Mouse (Mus musculus) intestine, embryonic 15.5 days (tissue): ENCODE measurements around the gene Vapb. TPM values are rescaled to one million over a fixed set of nuclear protein-coding genes. Genes with fewer than 3 reads are reported as not detected.

Source experiments
- ATAC-seq: fragments of 200-750 bp; cut with Nextera tagmentation; 2 replicates; pipeline ENCODE4 v1.8.0; 2017; ENCODE audit warnings: moderate TSS enrichment, moderate library complexity
- H3K27ac ChIP-seq: fragments of 300-500 bp; sonication (generic); 2 replicates; pipeline ENCODE4 v1.5.1; 2015; ENCODE audit warnings: mild to moderate bottlenecking, inconsistent platforms
- H3K27me3 ChIP-seq: fragments of 300-500 bp; sonication (generic); replicated peaks from 2 replicates; pipeline ENCODE4 v1.6.1; 2015; ENCODE audit warnings: inconsistent platforms
- H3K36me3 ChIP-seq: fragments of 300-500 bp; sonication (generic); 2 replicates; pipeline ENCODE4 v1.6.1; 2015; ENCODE audit warnings: inconsistent platforms
- H3K4me1 ChIP-seq: fragments of 300-500 bp; sonication (generic); replicated peaks from 2 replicates; pipeline ENCODE4 v1.6.1; 2015; ENCODE audit warnings: inconsistent platforms
- H3K4me2 ChIP-seq: fragments of 300-500 bp; sonication (generic); replicated peaks from 2 replicates; pipeline ENCODE4 v1.6.1; 2015; ENCODE audit warnings: mild to moderate bottlenecking, inconsistent platforms
- H3K4me3 ChIP-seq: fragments of 300-500 bp; sonication (generic); replicated peaks from 2 replicates; pipeline ENCODE4 v1.5.1; 2015; ENCODE audit warnings: inconsistent platforms
- H3K9ac ChIP-seq: fragments of 300-500 bp; sonication (generic); 2 replicates; pipeline ENCODE4 v1.6.1; 2015; ENCODE audit warnings: inconsistent platforms
- H3K9me3 ChIP-seq: fragments of 300-500 bp; sonication (generic); 2 replicates; pipeline ENCODE4 v1.6.1; 2016; ENCODE audit warnings: inconsistent platforms
- WGBS: fragments of 180-500 bp; shearing (Covaris S2); methylation state at CpG from one replicate; pipeline ENCODE4 v1.1.7; 2015; 5-methylcytosine and 5-hydroxymethylcytosine counted together
- polyA plus RNA-seq: library from polyadenylated mRNA; unstranded; fragments of >200 nt; fragmentation: Nextera tagmentation; extraction: Ambion mirVana; gene quantifications from 2 replicates; pipeline ENCODE4 v1.2.1, GENCODE M21; 2015

Vapb gene
- polyA plus RNA-seq, 1 experiment from 2014 or later = 13.3 TPM

DNA sequence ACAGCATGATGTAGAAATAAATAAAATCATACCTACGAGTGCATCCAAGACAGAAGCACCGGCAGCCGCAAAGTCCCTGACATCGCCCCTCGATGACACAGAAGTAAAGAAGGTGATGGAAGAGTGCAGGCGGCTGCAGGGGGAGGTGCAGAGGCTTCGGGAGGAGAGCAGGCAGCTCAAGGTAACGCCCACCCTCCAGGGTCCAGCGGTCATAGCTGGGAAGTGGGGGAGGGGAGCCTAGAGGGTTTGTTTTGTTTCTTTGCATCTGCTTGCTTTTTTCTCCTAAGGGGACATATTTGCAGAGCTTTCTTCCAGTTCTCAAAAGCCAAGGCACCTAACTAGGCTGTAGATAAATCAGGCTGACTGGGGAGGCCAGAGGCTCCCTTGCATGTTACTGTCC is 38.8 kb downstream of the Vapb start:
- H3K36me3 ChIP-seq = peaks cover 11% of the 10 kb centered on the region; the same call in 1 of the 2 replicates
- no peak overlapping the region for H3K27ac ChIP-seq
- H3K4me3 ChIP-seq = no peak overlapping the region
- H3K4me2 ChIP-seq = no peak overlapping the region
- no peak overlapping the region for H3K9ac ChIP-seq
- no peaks in the 10 kb centered on the region for H3K27me3 ChIP-seq
- no peaks in the 10 kb centered on the region; the same call in 1 of the 2 replicates for H3K4me1 ChIP-seq
- WGBS = 28% methylated on average over 9 of the region's 9 CpGs
- no peaks in the 10 kb centered on the region for H3K9me3 ChIP-seq
- ATAC-seq = no peak

DNA sequence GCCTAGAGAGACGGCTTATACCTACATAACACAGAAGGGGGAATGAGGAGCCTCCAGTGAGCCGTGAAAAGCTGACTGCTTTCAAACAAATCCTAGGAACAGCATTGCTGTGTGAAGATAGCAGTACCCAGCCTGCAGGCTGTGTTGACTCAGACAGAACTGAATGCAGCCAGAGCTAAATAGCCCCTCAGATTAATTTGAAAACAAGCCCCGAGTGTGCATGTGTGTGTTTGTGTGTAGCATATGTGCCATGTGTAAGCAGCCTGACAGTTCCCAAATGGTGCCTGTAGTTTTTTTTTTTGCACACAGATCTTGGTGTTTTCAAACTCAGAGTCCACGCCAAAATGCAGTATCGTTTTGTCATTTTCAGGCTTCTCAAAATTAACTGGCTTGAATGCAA is 43.6 kb downstream of the Vapb start:
- no peaks in the 10 kb centered on the region for H3K4me1 ChIP-seq
- peaks cover 17% of the 10 kb centered on the region for H3K36me3 ChIP-seq
- no peak overlapping the region for H3K27ac ChIP-seq
- H3K9ac ChIP-seq = no peak overlapping the region
- no peak for ATAC-seq
- no peak overlapping the region for H3K4me3 ChIP-seq
- H3K4me2 ChIP-seq = no peak overlapping the region
- H3K27me3 ChIP-seq = no peaks in the 10 kb centered on the region
- WGBS = 65% methylated on average over 5 of the region's 5 CpGs
- H3K9me3 ChIP-seq = no peaks in the 10 kb centered on the region

DNA sequence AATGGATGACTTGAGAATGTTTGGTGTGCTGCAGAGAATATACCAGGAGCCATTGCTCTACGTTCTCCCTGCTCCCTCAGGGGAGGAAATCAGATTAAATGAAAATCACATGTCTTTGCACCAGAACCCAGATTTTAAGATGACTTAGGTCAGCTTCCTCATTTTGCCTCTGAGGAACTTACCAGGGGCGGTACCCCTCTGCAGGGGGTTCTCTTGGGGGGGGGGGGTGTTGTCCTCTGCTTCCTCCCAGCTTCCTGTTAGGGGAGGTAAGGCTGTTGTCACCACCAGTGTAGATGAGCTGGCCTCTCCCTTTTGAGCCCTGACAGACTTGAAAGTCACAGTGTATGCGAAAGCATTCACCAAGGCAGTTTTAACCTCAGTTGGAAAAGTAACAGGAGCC is 47.1 kb downstream of the Vapb start:
- Histone ChIP-seq H3K4me1 (peaks cover 1% of the 10 kb centered on the region), H3K9ac (no peak overlapping the region), H3K9me3 (no peaks in the 10 kb centered on the region), H3K27ac (no peak overlapping the region), H3K27me3 (no peaks in the 10 kb centered on the region), H3K4me2 (no peak overlapping the region), H3K4me3 (no peak overlapping the region), H3K36me3 (peaks cover 6% of the 10 kb centered on the region; the same call in 1 of the 2 replicates)
- ATAC-seq = no peak
- 77% methylated on average over 3 of the region's 3 CpGs for WGBS

DNA sequence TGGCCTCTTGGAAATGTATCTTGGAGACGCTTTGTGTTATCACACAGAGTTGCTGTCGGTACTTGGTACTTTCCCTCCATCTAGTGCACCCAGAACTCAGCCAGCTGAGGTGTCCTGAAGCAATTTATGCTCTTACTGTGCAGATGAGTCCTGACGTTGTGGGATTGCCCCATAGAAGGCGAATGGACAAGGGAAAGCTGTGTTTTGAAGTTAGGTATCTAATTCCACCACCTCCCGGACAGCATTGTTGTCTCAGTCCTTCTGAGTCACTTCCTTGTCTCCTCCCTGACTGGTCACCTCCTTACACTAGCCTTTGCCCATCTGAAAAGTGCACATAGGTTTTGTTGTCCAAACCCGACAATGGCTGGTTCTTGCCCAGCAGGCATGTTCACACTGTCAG is 47.6 kb downstream of the Vapb start:
- Histone ChIP-seq H3K9me3 (no peaks in the 10 kb centered on the region), H3K4me3 (no peak overlapping the region), H3K4me1 (peaks cover 6% of the 10 kb centered on the region), H3K27ac (no peak overlapping the region), H3K9ac (no peak overlapping the region), H3K4me2 (no peak overlapping the region), H3K27me3 (no peaks in the 10 kb centered on the region), H3K36me3 (peaks cover 6% of the 10 kb centered on the region; the same call in 1 of the 2 replicates)
- WGBS = 67% methylated on average over 6 of the region's 6 CpGs
- no peak for ATAC-seq

DNA sequence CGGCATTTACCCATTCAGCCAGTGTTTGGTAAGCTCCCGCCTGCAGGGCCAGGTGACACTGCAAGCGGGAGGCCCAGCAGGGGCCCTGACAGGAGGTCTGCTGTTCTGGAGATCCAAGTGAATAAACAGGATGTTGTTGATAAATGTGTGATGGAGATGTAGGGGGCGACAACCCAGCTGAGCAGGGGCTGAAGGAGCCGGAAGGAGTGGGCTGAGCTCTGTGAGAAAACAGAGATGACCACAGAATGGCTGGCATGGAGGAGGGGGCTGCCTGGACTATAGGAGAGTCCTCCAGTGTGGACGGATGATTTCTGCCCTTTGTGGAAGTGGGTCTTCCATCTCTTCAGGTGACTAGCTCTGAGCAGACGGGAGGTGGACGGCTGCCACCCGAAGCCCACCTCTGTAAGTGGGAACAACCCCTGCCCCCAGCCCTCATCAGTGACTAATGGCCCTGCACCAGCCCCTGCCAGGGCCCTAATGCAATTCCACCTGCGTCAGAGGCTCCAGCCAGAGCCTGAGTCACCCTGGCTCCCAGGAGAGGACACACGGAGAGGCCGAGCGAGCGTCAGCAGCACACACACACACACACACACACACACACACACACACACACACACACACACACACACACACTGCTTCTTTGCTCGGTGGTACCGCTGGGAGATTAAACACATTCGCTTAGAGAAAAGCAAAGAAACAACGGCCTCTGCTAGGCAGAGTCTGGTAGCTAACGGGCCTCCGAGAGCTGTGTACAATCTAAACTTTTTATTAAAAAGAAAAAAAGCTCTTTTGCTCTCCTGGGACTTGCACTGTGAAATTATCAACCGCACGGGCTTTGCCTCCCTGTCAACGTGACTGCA is 52.9 kb downstream of the Vapb start:
- H3K27me3 ChIP-seq = no peaks in the 10 kb centered on the region
- peak overlapping the region; percentile 39; the same call in 1 of the 2 replicates for H3K4me2 ChIP-seq
- H3K36me3 ChIP-seq = no peaks in the 10 kb centered on the region
- peak; percentile 86 for ATAC-seq
- 10% methylated on average over 23 of the region's 23 CpGs for WGBS
- no peaks in the 10 kb centered on the region for H3K9me3 ChIP-seq
- H3K9ac ChIP-seq = no peak overlapping the region
- H3K27ac ChIP-seq = peak overlapping the region; percentile 67; the same call in 1 of the 2 replicates
- no peak overlapping the region for H3K4me3 ChIP-seq
- H3K4me1 ChIP-seq = peaks cover 26% of the 10 kb centered on the region

DNA sequence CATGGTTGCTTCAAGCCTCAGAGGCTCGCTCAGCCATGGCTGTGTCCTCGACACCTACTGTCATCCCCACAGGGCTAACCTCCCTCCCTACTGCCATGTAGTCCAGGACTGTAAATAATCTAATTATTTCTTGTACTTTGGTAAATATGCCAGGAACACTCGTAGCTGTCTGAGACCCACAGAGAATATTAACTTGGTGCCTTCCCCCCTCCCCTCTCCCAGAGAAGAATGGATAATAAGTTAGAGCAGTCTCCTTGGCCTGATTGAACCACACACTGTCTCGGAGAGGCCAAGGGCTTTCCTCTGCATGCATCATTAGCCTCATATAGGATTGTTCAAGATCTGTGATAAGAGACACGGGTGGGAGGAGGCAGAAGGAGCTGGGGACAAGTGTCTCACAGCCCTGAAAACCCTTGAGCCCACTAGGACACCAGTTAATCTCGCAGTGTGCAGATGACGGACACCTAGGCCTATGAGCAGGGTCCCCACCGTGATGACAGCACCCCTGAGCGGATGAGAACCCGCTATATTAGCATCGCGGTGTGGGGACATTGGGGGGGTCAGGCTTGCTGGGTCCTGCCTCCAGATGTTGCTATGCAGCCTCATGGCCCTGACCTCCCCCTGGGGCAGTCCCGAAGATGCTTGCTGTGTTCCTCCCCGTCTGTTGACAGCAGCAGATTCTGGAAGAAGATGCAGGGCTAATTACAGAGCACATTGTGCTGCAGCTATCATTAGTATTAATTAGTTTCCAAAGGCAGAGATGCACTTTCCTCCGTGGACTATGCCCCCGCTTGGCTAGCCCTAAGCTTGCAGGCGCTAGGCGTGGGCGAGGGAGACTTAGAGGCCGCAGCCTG is 54.8 kb downstream of the Vapb start:
- Histone ChIP-seq H3K27ac (no peak overlapping the region), H3K4me1 (peaks cover 34% of the 10 kb centered on the region), H3K9me3 (no peaks in the 10 kb centered on the region), H3K27me3 (no peaks in the 10 kb centered on the region), H3K36me3 (no peaks in the 10 kb centered on the region), H3K4me3 (no peak overlapping the region), H3K9ac (no peak overlapping the region), H3K4me2 (no peak overlapping the region)
- 81% methylated on average over 20 of the region's 20 CpGs for WGBS
- ATAC-seq = no peak

DNA sequence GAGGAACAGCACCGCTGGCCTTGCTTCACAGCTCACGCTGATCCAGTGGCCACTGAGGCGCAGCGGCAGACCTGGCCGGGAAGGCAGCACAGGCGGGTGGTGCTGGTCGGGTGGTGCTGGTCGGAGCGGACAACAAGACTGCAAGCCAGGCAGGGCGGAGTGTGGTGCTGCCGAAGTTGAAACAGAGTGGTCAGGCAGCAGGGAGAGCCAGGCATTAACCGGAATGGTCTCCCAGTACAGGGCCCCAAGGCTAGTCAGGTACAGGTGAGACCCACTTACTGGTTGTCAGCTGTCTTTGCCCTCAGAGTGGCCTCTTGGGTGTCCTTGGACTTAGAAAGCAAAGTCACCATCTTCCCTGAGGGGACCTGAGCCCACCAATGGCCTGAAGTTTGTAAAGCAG is 56.7 kb downstream of the Vapb start:
- Histone ChIP-seq H3K9ac (no peak overlapping the region), H3K27ac (no peak overlapping the region), H3K4me1 (peaks cover 34% of the 10 kb centered on the region)

DNA sequence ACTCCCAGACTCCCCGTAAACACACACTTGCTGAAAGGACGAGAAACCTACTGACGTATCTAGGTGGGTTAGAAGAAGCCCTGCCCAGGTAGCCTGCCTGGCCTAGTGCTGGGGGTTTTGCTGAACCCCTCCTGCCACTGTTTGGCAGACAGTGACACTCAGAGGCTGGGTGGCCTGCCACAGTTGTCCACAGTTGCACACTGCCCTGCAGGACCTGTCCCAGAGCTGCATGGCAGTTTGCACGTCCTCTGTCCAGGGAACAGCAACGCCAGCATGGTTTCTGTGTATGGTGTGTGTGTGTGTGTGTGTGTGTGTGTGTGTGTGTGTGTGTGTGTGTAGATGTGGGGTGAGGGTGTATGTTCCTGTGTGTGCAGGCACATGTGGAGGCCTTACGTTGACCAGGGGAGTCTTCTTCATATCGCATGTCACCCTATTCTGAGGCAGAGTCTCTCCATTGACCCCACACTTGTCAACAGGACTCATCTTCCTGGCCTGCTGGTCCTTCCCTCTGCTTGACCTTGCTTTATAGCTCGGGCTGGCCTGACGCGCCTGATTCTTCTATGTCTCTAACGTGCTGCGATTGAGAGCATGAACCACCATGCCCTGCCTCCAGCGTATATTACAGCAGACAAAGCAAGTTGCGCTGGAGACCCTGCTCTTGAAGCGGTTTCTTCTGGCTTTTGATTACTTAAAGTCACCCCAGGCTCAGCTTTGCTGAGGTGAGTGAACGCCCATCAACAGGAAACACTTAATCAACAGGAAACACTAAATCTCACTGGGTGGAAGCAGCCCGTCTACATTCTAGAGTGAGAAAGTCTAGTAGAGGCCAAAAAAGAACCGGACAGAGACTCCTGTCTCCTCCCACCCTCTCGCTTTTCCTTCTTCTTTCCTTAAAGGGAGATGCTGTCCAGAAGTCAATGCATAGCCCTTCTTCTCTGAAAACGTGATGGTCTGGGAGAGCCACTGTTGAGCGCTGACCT is 57.5 kb downstream of the Vapb start:
- ATAC-seq = no peak
- no peaks in the 10 kb centered on the region for H3K27me3 ChIP-seq
- peaks cover 28% of the 10 kb centered on the region for H3K4me1 ChIP-seq
- no peaks in the 10 kb centered on the region for H3K9me3 ChIP-seq
- WGBS = 63% methylated on average over 21 of the region's 21 CpGs
- no peak overlapping the region for H3K9ac ChIP-seq
- no peak overlapping the region for H3K4me3 ChIP-seq
- no peaks in the 10 kb centered on the region for H3K36me3 ChIP-seq
- H3K4me2 ChIP-seq = no peak overlapping the region
- H3K27ac ChIP-seq = peak overlapping the region; percentile 49; the same call in 1 of the 2 replicates

More for the DNA sequence above, 56.7 kb downstream of the Vapb start:
- H3K4me3 ChIP-seq = no peak overlapping the region
- no peaks in the 10 kb centered on the region for H3K9me3 ChIP-seq
- H3K4me2 ChIP-seq = no peak overlapping the region
- H3K36me3 ChIP-seq = no peaks in the 10 kb centered on the region
- H3K27me3 ChIP-seq = no peaks in the 10 kb centered on the region
- no peak for ATAC-seq
- 94% methylated on average over 12 of the region's 12 CpGs for WGBS

DNA sequence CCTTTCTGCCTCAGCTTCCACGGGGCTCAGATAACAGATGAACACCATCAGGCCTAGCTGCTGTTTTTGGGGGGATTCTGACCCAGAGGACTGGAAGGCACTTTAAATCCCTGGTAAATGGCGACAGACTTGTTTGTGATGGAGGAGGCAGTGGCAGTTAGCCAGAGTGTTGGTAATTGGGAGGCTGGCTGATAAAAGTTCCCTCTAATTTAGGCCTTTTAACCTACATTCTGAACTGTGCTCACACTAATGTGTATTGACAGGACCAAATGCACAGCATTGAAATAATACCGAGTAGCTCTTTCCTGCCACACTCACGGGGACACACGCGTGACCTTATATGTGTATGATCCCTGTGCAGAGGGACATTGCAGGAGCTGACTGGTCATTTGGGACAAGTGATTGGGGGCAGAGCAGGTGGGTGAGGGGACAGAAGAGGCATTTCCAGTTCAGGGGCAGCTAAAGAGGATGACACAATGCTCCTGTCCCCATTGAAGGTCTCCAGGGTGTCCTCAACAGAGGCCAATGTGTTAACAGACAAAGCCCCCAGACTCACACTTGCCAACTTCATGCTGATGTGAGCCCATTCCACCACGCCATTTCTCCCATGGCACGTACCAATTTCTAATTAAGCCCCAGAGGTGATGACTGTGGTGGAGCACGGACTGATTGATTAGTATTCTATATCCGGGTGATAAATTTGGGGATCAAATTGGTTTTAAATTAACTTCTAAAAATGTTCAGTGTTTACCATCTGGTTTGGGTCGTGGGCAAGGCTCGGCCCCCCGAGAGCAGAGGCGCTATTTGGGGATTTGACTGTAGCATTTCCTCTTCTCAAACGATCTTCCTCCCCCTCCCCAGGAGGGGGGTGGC is 58.7 kb downstream of the Vapb start:
- ATAC-seq = no peak
- Histone ChIP-seq H3K4me2 (no peak overlapping the region), H3K27me3 (no peaks in the 10 kb centered on the region), H3K4me3 (no peak overlapping the region), H3K4me1 (peaks cover 20% of the 10 kb centered on the region), H3K27ac (no peak overlapping the region), H3K9ac (no peak overlapping the region), H3K36me3 (no peaks in the 10 kb centered on the region), H3K9me3 (no peaks in the 10 kb centered on the region)
- 68% methylated on average over 15 of the region's 15 CpGs for WGBS

DNA sequence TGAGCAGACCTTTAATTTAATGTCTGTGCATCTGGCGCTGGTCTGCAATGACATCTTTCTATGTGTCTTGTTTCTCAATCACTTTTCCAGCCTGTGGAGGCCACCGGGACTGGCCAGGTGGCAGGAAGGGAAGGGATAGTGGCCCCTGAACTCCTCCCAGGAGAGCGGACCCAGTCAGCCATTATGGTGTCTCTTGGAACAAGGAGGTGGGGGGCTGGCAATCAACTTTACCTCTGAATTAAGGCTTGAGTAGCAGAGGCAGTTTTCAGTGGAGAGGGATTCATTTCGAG is 59.3 kb downstream of the Vapb start:
- Histone ChIP-seq H3K4me3 (no peak overlapping the region), H3K4me2 (no peak overlapping the region)

DNA sequence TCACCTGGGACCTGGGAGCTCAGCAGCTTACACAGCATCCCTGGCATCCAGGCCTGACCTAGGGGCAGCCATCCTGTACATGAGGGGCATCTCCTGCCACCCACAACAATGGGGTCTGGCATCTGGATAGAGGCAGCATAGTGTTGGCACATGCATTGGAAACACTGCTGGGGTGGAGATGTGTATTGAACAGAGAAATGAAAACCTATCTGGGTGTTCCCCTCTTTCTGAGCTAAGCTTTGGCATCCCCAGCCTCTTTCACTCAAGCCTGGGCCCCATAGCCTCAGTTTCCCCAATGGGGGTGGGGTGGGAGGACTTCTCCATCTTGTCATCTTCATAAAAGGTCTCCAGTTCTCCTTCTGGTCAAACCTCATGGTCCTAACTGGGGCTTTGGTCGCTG is 62.2 kb downstream of the Vapb start:
- no peak for ATAC-seq
- 95% methylated on average over 1 of the region's 1 CpGs for WGBS

More for the DNA sequence above, 59.3 kb downstream of the Vapb start:
- WGBS = 63% methylated on average over 4 of the region's 4 CpGs
- Histone ChIP-seq H3K36me3 (no peaks in the 10 kb centered on the region), H3K4me1 (peaks cover 21% of the 10 kb centered on the region), H3K9me3 (no peaks in the 10 kb centered on the region), H3K27me3 (no peaks in the 10 kb centered on the region), H3K27ac (no peak overlapping the region), H3K9ac (no peak overlapping the region)
- no peak for ATAC-seq

More for the DNA sequence above, 62.2 kb downstream of the Vapb start:
- H3K27me3 ChIP-seq = no peaks in the 10 kb centered on the region
- no peaks in the 10 kb centered on the region for H3K9me3 ChIP-seq
- no peak overlapping the region for H3K4me3 ChIP-seq
- no peak overlapping the region for H3K4me2 ChIP-seq
- H3K36me3 ChIP-seq = no peaks in the 10 kb centered on the region
- no peak overlapping the region for H3K27ac ChIP-seq
- peaks cover 20% of the 10 kb centered on the region for H3K4me1 ChIP-seq
- H3K9ac ChIP-seq = no peak overlapping the region
